Mouse (Mus musculus): ENCODE data around the gene Olfr282.

The Olfr282 gene

GRCm38 (mm10) chr15:98475382-98475781 lies 44.4 kb downstream of the Olfr282 start:
- DNase-seq (ENCODE audit: low spot score) = peak; percentile 12

GRCm38 (mm10) chr15:98476281-98476680 lies 45.3 kb downstream of the Olfr282 start:
- DNase-seq (ENCODE audit: low spot score) = no peak

GRCm38 (mm10) chr15:98479568-98480102 lies 48.6 kb downstream of the Olfr282 start:
- no peak for DNase-seq (ENCODE audit: low spot score)

- DNase-seq (ENCODE audit: low spot score) = no peak
These were observed 51.7 kb downstream of the Olfr282 start, which contains the start of gene Lalba for GRCm38 (mm10) chr15:98482701-98483100. TSS of gene Lalba (minus strand) at chr15:98482721.

DNA sequence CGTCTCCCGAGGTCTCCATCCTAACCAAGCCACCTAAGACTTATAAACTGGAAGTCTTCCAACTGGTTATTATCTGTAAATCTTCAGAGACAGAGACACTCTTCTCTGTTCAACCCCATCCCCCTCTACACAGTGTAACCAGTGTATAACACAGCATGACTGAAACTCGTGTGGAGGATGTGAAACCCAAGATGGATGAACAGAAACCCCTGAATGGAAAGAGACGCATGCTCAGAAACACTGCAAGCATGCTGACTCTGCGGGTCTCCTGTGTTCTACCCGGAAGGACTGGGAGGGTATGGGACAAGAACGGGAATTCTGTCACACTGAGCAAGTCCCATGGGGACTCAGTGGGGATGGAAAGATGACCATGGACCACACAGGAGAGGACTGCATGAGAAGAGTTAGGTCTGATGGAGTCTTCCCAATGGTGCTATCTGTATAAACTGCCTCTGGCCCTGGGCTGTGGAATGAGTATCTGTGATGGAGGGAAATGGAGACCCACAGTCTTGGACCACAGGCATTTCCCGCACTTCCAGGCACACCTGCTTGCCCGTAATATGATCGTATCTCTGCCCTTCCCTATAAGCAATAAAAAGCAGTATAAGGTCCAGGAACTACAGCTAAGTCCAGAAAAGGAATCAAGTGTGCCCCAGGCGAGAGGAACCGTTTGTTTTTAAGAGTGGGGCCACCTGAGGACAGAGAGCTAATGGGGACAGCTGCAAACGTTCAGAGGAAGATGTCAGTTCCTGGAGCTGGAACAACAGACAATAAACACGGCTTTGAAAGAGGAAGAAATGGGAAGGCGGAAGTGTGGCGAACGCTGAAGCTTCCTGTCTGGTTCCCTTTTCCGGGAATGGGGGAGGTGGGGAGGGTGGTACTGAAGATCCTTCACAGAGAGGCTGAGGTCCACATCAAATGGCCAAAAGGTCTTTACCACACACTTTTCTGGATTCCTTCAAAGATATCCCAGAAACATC lies 53.2 kb downstream of the Olfr282 start:
- no peak for DNase-seq (ENCODE audit: low spot score)

DNA sequence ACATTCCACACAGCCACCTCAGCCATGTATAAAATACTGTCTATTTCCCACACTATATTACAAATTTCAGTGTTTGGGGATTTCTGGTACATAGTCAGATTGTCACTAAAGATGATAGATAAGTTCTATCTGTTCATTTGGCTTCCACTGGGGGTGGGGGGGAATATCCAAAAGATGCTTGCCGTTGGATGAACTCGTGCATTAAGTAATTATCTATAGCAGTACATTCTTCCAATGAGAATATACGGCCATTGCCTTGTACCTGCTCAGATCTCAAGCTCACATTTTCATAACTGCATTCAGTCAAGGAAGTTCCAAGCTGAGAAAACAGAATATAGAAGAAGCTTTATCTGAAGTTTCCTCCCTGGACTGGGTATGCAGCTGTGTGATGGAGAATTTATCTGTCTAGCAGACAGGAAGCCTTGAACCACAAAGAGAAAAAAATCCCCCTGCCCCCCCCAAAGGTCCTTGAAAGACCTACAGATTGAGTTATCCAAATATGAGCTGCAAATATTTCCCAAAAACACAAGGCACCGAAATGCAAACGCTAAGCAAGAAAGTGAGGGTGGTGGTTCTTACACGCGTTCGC lies 55.5 kb downstream of the Olfr282 start:
- DNase-seq (ENCODE audit: low spot score) = no peak

Data from yolk sac, embryonic 10.5 days (tissue).